23 mouse cellular contexts compared by ENCODE assay signal in the genomic region with DNA sequence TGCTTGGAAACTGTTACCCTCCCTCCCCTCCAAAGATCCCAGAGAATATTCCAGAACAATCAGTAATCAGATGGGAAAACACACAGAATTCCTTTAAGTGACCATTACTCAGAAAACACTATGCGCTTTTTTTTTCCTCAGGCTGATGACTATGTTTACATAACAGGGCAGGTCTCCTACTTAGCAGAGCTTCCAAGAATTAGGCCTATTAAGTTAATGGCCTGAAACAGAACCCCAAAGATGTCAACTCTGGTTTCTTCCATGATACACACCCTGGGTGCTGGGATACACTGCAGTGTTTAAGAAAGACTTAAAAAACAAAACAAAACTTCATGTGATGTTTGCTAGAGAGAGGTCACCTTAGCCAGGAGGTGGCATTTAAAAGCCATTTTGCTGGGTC. TPM values are rescaled to one million over a fixed set of nuclear protein-coding genes. Genes with fewer than 3 reads are reported as not detected.
DNase-seq lines count a peak whose midpoint lies in the region; ATAC-seq lines count a peak whose summit lies in the region.
"Had no signal": no experiment of that assay in that cellular context is flagged by ENCODE, and none has a peak within 500 bp of the region (broad histone marks: within the 10 kb centered on the region; RNA-seq: fewer than 3 reads in every experiment).

No protein-coding gene starts in this region.

- no peak for ATAC-seq in hindbrain, embryonic 13.5 days (ENCODE audit: low FRiP score)
- ATAC-seq in hindbrain, embryonic 16.5 days, result no peak
- ATAC-seq in kidney, embryonic 14.5 days (ENCODE audit: low FRiP score, low TSS enrichment), result peak; percentile 68
- no peak for ATAC-seq in neural tube, embryonic 13.5 days (ENCODE audit: low read depth)
- ATAC-seq in neural tube, embryonic 15.5 days (ENCODE audit: low FRiP score), result no peak
- ATAC-seq in megakaryocyte, adult 5-6 weeks (ENCODE audit: poor library complexity, severe bottlenecking), result no peak
- ATAC-seq: activated CD4-positive, CD25-positive, alpha-beta regulatory T cell, adult 4 months; CD4-positive, CD25-positive, alpha-beta regulatory T cell, adult 4 months; forebrain, embryonic 13.5 days; forebrain, postnatal 0 days had no signal

- no peak overlapping the region for H3K4me2 ChIP-seq in hindbrain, embryonic 13.5 days
- no peak overlapping the region for H3K4me2 ChIP-seq in hindbrain, embryonic 16.5 days (ENCODE audit: low read length)
- no peak overlapping the region for H3K4me2 ChIP-seq in kidney, embryonic 14.5 days (replicated peaks; ENCODE audit: low read depth, low read length)
- no peak overlapping the region for H3K4me2 ChIP-seq in neural tube, embryonic 13.5 days
- H3K4me2 ChIP-seq in neural tube, embryonic 15.5 days, result no peak overlapping the region
- H3K4me2 ChIP-seq: forebrain, embryonic 13.5 days; heart, embryonic 11.5 days; heart, embryonic 15.5 days; hindbrain, embryonic 15.5 days had no signal

- no peak for DNase-seq in kidney, adult 11 months
- DNase-seq: adrenal gland, postnatal 14 days; B cell, adult 2 months; cerebellum, adult 18-20 months; cerebellum, adult 9-11 months; cerebellum, postnatal 36 days; forebrain, postnatal 0 days; gastrocnemius, postnatal 14 days; heart, adult 2 months; heart, postnatal 14 days had no signal

- no peaks in the 10 kb centered on the region for H3K36me3 ChIP-seq in hindbrain, embryonic 13.5 days
- H3K36me3 ChIP-seq in hindbrain, embryonic 16.5 days (ENCODE audit: control insufficient read depth, insufficient read depth, low read length), result no peaks in the 10 kb centered on the region
- H3K36me3 ChIP-seq in kidney, embryonic 14.5 days (ENCODE audit: control insufficient read depth, insufficient read depth, low read length), result no peaks in the 10 kb centered on the region
- H3K36me3 ChIP-seq in neural tube, embryonic 13.5 days, result no peaks in the 10 kb centered on the region
- H3K36me3 ChIP-seq in neural tube, embryonic 15.5 days, result no peaks in the 10 kb centered on the region
- H3K36me3 ChIP-seq: G1E; heart, embryonic 15.5 days; hindbrain, embryonic 15.5 days had no signal

- WGBS in hindbrain, embryonic 13.5 days, result 95% methylated on average over 1 of the region's 1 CpGs
- WGBS in hindbrain, embryonic 16.5 days, result 89% methylated on average over 1 of the region's 1 CpGs
- 46% methylated on average over 1 of the region's 1 CpGs for WGBS in kidney, embryonic 14.5 days
- 67% methylated on average over 1 of the region's 1 CpGs for WGBS in neural tube, embryonic 13.5 days
- 81% methylated on average over 1 of the region's 1 CpGs for WGBS in neural tube, embryonic 15.5 days

- H3K27ac ChIP-seq in hindbrain, embryonic 13.5 days, result 0 out of 2 replicates have a peak overlapping the region, but pooled peaks have one; percentile 55
- no peak overlapping the region for H3K27ac ChIP-seq in hindbrain, embryonic 16.5 days (ENCODE audit: low read depth, low read length)
- peak overlapping the region; percentile 31; the same call in 1 of the 2 replicates for H3K27ac ChIP-seq in kidney, embryonic 14.5 days (ENCODE audit: low read depth, low read length)
- H3K27ac ChIP-seq in neural tube, embryonic 13.5 days (replicated peaks), result peak overlapping the region; percentile 38; the same call in 1 of the 2 replicates
- no peak overlapping the region for H3K27ac ChIP-seq in neural tube, embryonic 15.5 days (replicated peaks)
- H3K27ac ChIP-seq: forebrain, embryonic 13.5 days; heart, adult 2 months; heart, embryonic 15.5 days had no signal

- H3K9ac ChIP-seq in hindbrain, embryonic 13.5 days, result no peak overlapping the region
- H3K9ac ChIP-seq in hindbrain, embryonic 16.5 days (ENCODE audit: low read depth, low read length), result no peak overlapping the region
- H3K9ac ChIP-seq in kidney, embryonic 14.5 days (ENCODE audit: low read depth, low read length), result no peak overlapping the region
- no peak overlapping the region for H3K9ac ChIP-seq in neural tube, embryonic 13.5 days
- H3K9ac ChIP-seq in neural tube, embryonic 15.5 days (replicated peaks), result no peak overlapping the region
- H3K9ac ChIP-seq: forebrain, embryonic 13.5 days; forebrain, postnatal 0 days; heart, embryonic 15.5 days; hindbrain, embryonic 15.5 days had no signal

- no peaks in the 10 kb centered on the region for H3K9me3 ChIP-seq in hindbrain, embryonic 13.5 days
- H3K9me3 ChIP-seq in hindbrain, embryonic 16.5 days (ENCODE audit: control insufficient read depth, low read length), result no peaks in the 10 kb centered on the region
- H3K9me3 ChIP-seq in kidney, embryonic 14.5 days (ENCODE audit: control insufficient read depth, low read length), result no peaks in the 10 kb centered on the region
- no peaks in the 10 kb centered on the region for H3K9me3 ChIP-seq in neural tube, embryonic 13.5 days
- H3K9me3 ChIP-seq in neural tube, embryonic 15.5 days (replicated peaks), result no peaks in the 10 kb centered on the region
- H3K9me3 ChIP-seq: forebrain, embryonic 13.5 days; G1E; heart, embryonic 15.5 days; hindbrain, embryonic 15.5 days had no signal

- peaks cover 14% of the 10 kb centered on the region for H3K4me1 ChIP-seq in hindbrain, embryonic 13.5 days (replicated peaks)
- H3K4me1 ChIP-seq in hindbrain, embryonic 16.5 days (ENCODE audit: control insufficient read depth, insufficient read depth, low read depth, low read length), result peaks cover 2% of the 10 kb centered on the region
- H3K4me1 ChIP-seq in kidney, embryonic 14.5 days (ENCODE audit: control insufficient read depth, insufficient read depth, low read length), result peaks cover 10% of the 10 kb centered on the region; the same call in 1 of the 2 replicates
- H3K4me1 ChIP-seq in neural tube, embryonic 13.5 days (replicated peaks), result peaks cover 3% of the 10 kb centered on the region; the same call in 1 of the 2 replicates
- peaks cover 9% of the 10 kb centered on the region; the same call in 1 of the 2 replicates for H3K4me1 ChIP-seq in neural tube, embryonic 15.5 days
- H3K4me1 ChIP-seq: forebrain, embryonic 13.5 days; heart, embryonic 15.5 days had no signal

- H3K27me3 ChIP-seq in hindbrain, embryonic 13.5 days, result no peaks in the 10 kb centered on the region
- H3K27me3 ChIP-seq in hindbrain, embryonic 16.5 days (replicated peaks; ENCODE audit: control insufficient read depth, insufficient read depth, low read length), result no peaks in the 10 kb centered on the region
- no peaks in the 10 kb centered on the region for H3K27me3 ChIP-seq in kidney, embryonic 14.5 days (ENCODE audit: control insufficient read depth, insufficient read depth, low read length)
- H3K27me3 ChIP-seq in neural tube, embryonic 13.5 days, result no peaks in the 10 kb centered on the region
- H3K27me3 ChIP-seq in neural tube, embryonic 15.5 days (replicated peaks), result no peaks in the 10 kb centered on the region
- H3K27me3 ChIP-seq: forebrain, embryonic 13.5 days; hindbrain, embryonic 15.5 days had no signal

- no peak overlapping the region for H3K4me3 ChIP-seq in hindbrain, embryonic 13.5 days
- no peak overlapping the region for H3K4me3 ChIP-seq in hindbrain, embryonic 16.5 days (ENCODE audit: low read length)
- no peak overlapping the region for H3K4me3 ChIP-seq in kidney, embryonic 14.5 days (ENCODE audit: low read length)
- no peak overlapping the region for H3K4me3 ChIP-seq in neural tube, embryonic 13.5 days
- H3K4me3 ChIP-seq in neural tube, embryonic 15.5 days (replicated peaks), result no peak overlapping the region
- H3K4me3 ChIP-seq: forebrain, embryonic 13.5 days; heart, adult 2 months; heart, embryonic 15.5 days; hindbrain, embryonic 15.5 days had no signal

RNA-seq across cellular contexts. Expression of gene Cox7a2l, which starts 21.6 kb away (rescaled TPM):
- 188 and 192 TPM in 2 replicates for polyA plus RNA-seq in hindbrain, embryonic 13.5 days (2015; fragmentation: Nextera tagmentation; extraction: Ambion mirVana)
- 197 and 227 TPM in 2 replicates for polyA plus RNA-seq in hindbrain, embryonic 16.5 days (2015; fragmentation: Nextera tagmentation; extraction: Ambion mirVana)
- polyA plus RNA-seq in kidney, embryonic 14.5 days (2014; fragmentation: Nextera tagmentation; extraction: Ambion mirVana), result 199 and 214 TPM in 2 replicates
- polyA plus RNA-seq in neural tube, embryonic 13.5 days (2015; fragmentation: Nextera tagmentation; extraction: Ambion mirVana), result 183 and 192 TPM in 2 replicates
- 197 and 199 TPM in 2 replicates for polyA plus RNA-seq in neural tube, embryonic 15.5 days (2015; fragmentation: Nextera tagmentation; extraction: Ambion mirVana)
- total RNA-seq in megakaryocyte, adult 5-6 weeks (2015), result 266 and 313 TPM in 2 replicates
- total RNA-seq in megakaryocyte, adult 5-6 weeks (2017), result 182 and 228 TPM in 2 replicates

Comparison
In these comparisons a context has a peak if more than half of its experiments do, and no peak if none do; other contexts are left out.
1. H3K27ac ChIP-seq: peak in hindbrain, embryonic 13.5 days (single experiment), kidney, embryonic 14.5 days (single experiment) and neural tube, embryonic 13.5 days (single experiment); none in hindbrain, embryonic 16.5 days (single experiment) and neural tube, embryonic 15.5 days (single experiment).